Mouse (Mus musculus): ENCODE results near the gene Hoxb6. TPM values are rescaled to one million over a fixed set of nuclear protein-coding genes. Genes with fewer than 3 reads are reported as not detected.
A peak's percentile ranks its signal among the peaks of the same experiment; 100 is the strongest.

Gene Hoxb6
- total and polyA plus RNA-seq, 3 experiments = 0.53 to 1.1 TPM; not detected in 1

GRCm38 (mm10) chr11:96319910-96320309 is 27.6 kb downstream of the Hoxb6 start:
- 0 out of 2 replicates have a peak overlapping the region, but pooled peaks have one; percentile 68 for H3K4me2 ChIP-seq (ENCODE audit: insufficient read depth, low read depth, poor library complexity, severe bottlenecking)
- no peak overlapping the region for H3K9ac ChIP-seq (ENCODE audit: insufficient read depth, low read depth)

GRCm38 (mm10) chr11:96320688-96321087 is 28.4 kb downstream of the Hoxb6 start:
- Histone ChIP-seq H3K79me2 (replicated peaks; ENCODE audit: control insufficient read depth, extremely low read depth, insufficient read depth, poor library complexity, severe bottlenecking) (no peaks in the 10 kb centered on the region), H3K27me3 (replicated peaks) (peaks cover 7% of the 10 kb centered on the region), H3K36me3 (replicated peaks in 1 of 2; ENCODE audit: control insufficient read depth in 1 of 2, insufficient read depth in 1 of 2, low read length in 1 of 2) (peaks cover 0 to 11% of the 10 kb centered on the region in 2 experiments), H3K4me2 (ENCODE audit: insufficient read depth, low read depth, poor library complexity, severe bottlenecking) (no peak overlapping the region), H3K9ac (ENCODE audit: insufficient read depth, low read depth) (no peak overlapping the region), H3K27ac (ENCODE audit: insufficient read depth, low read depth) (no peak overlapping the region), H3K4me3 (replicated peaks in 1 of 3; ENCODE audit: low read depth in 2 of 3, low read length in 2 of 3, poor library complexity in 1 of 3) (no peak overlapping the region), H3K4me1 (ENCODE audit: control insufficient read depth in 1 of 2, insufficient read depth in 2 of 2) (peaks cover 4 to 15% of the 10 kb centered on the region in 2 experiments; a peak in 2 of 4 replicates), H3K9me3 (replicated peaks; ENCODE audit: low read length) (no peaks in the 10 kb centered on the region)
- in situ Hi-C loops (cut with MboI; ENCODE audit: low pct_ligation_motif_present, low pct_unique_long_range_greater_than_20kb, low sequenced_read_pairs) (loop anchor here (25.0 kb wide), 1 partner anchor 217 kb away; no protein-coding TSS in a partner anchor), dilution Hi-C loops (cut with MboI; ENCODE audit: extremely low pct_ligation_motif_present, extremely low pct_unique_long_range_greater_than_20kb, low sequenced_read_pairs) (no loop called here)
- no peak for DNase-seq (ENCODE audit: extremely low read depth)
- TF ChIP-seq UBTF (IDR thresholded peaks at IDR 0.05; ENCODE audit: low read depth, low read length) = no peak
- TF ChIP-seq POLR2A (IDR thresholded peaks at IDR 0.05; ENCODE audit: low read depth, low read length) = no peak
- no peak for TF ChIP-seq MAX (IDR thresholded peaks at IDR 0.05; ENCODE audit: low read length)
- no peak for TF ChIP-seq E2F4 (IDR thresholded peaks at IDR 0.05; ENCODE audit: insufficient replicate concordance, low read depth, low read length)
- no peak for TF ChIP-seq PAX5 (IDR thresholded peaks at IDR 0.05; ENCODE audit: low read length)
- TF ChIP-seq POLR2AphosphoS2 (IDR thresholded peaks at IDR 0.05; ENCODE audit: low read depth, low read length) = no peak
- TF ChIP-seq SMC3 (IDR thresholded peaks at IDR 0.05; ENCODE audit: low read depth, low read length) = no peak
- TF ChIP-seq TBP (conservative IDR thresholded peaks at IDR 0.05; ENCODE audit: low read depth, low read length) = no peak
- TF ChIP-seq JUND (conservative IDR thresholded peaks at IDR 0.05; ENCODE audit: low read depth, low read length) = no peak
- TF ChIP-seq USF1 (IDR thresholded peaks at IDR 0.05; ENCODE audit: low read depth, low read length) = no peak
- TF ChIP-seq ETS1 (conservative IDR thresholded peaks at IDR 0.05; ENCODE audit: low read depth, low read length) = no peak
- TF ChIP-seq MXI1 (IDR thresholded peaks at IDR 0.05; ENCODE audit: low read depth, low read length) = no peak
- TF ChIP-seq SIN3A (IDR thresholded peaks at IDR 0.05; ENCODE audit: low read length) = no peak

More at GRCm38 (mm10) chr11:96319910-96320309, 27.6 kb downstream of the Hoxb6 start:
- Histone ChIP-seq H3K27ac (ENCODE audit: insufficient read depth, low read depth) (no peak overlapping the region), H3K4me1 (ENCODE audit: control insufficient read depth in 1 of 2, insufficient read depth in 2 of 2) (peaks cover 4 to 15% of the 10 kb centered on the region in 2 experiments; a peak in 2 of 4 replicates), H3K27me3 (replicated peaks) (peaks cover 14% of the 10 kb centered on the region), H3K79me2 (replicated peaks; ENCODE audit: control insufficient read depth, extremely low read depth, insufficient read depth, poor library complexity, severe bottlenecking) (no peaks in the 10 kb centered on the region), H3K4me3 (replicated peaks in 1 of 3; ENCODE audit: low read depth in 2 of 3, low read length in 2 of 3, poor library complexity in 1 of 3) (peak overlapping the region in 1 of 3 experiments; percentile 76), H3K9me3 (replicated peaks; ENCODE audit: low read length) (no peaks in the 10 kb centered on the region), H3K36me3 (replicated peaks in 1 of 2; ENCODE audit: control insufficient read depth in 1 of 2, insufficient read depth in 1 of 2, low read length in 1 of 2) (peaks cover 0 to 11% of the 10 kb centered on the region in 2 experiments)
- dilution Hi-C loops (cut with MboI; ENCODE audit: extremely low pct_ligation_motif_present, extremely low pct_unique_long_range_greater_than_20kb, low sequenced_read_pairs) (no loop called here), in situ Hi-C loops (cut with MboI; ENCODE audit: low pct_ligation_motif_present, low pct_unique_long_range_greater_than_20kb, low sequenced_read_pairs) (loop anchor here (25.0 kb wide), 1 partner anchor 217 kb away; no protein-coding TSS in a partner anchor)
- no peak for TF ChIP-seq NELFE (IDR thresholded peaks at IDR 0.05; ENCODE audit: low read depth, low read length)
- no peak for TF ChIP-seq SMC3 (IDR thresholded peaks at IDR 0.05; ENCODE audit: low read depth, low read length)
- no peak for TF ChIP-seq ZNF384 (IDR thresholded peaks at IDR 0.05; ENCODE audit: low read depth, low read length)
- TF ChIP-seq CTCF (conservative IDR thresholded peaks at IDR 0.05 in 1 of 2, IDR thresholded peaks at IDR 0.05 in 1 of 2; ENCODE audit: low read depth in 2 of 2, low read length in 2 of 2) = no peak
- TF ChIP-seq POLR2A (IDR thresholded peaks at IDR 0.05; ENCODE audit: low read depth, low read length) = no peak
- no peak for TF ChIP-seq EP300 (IDR thresholded peaks at IDR 0.05; ENCODE audit: low read length)
- TF ChIP-seq POLR2AphosphoS2 (IDR thresholded peaks at IDR 0.05; ENCODE audit: low read depth, low read length) = no peak
- TF ChIP-seq HCFC1 (IDR thresholded peaks at IDR 0.05; ENCODE audit: low read depth, low read length) = no peak
- TF ChIP-seq TCF12 (IDR thresholded peaks at IDR 0.05; ENCODE audit: low read depth, low read length) = no peak
- no peak for TF ChIP-seq TBP (conservative IDR thresholded peaks at IDR 0.05; ENCODE audit: low read depth, low read length)
- no peak for TF ChIP-seq SIN3A (IDR thresholded peaks at IDR 0.05; ENCODE audit: low read length)
- TF ChIP-seq MAZ (IDR thresholded peaks at IDR 0.05; ENCODE audit: low read depth, low read length) = no peak
- no peak for TF ChIP-seq RCOR1 (conservative IDR thresholded peaks at IDR 0.05; ENCODE audit: low read depth, low read length)
- no peak for TF ChIP-seq MYC (IDR thresholded peaks at IDR 0.05; ENCODE audit: low read depth, low read length)
- no peak for TF ChIP-seq USF2 (conservative IDR thresholded peaks at IDR 0.05; ENCODE audit: low read depth, low read length)
- no peak for TF ChIP-seq E2F4 (IDR thresholded peaks at IDR 0.05; ENCODE audit: insufficient replicate concordance, low read depth, low read length)
- no peak for TF ChIP-seq ZKSCAN1 (IDR thresholded peaks at IDR 0.05; ENCODE audit: borderline replicate concordance, low read depth, low read length)
- DNase-seq (ENCODE audit: extremely low read depth) = no peak
